Mouse (Mus musculus) limb, embryonic 13.5 days (tissue): Measurements from ENCODE around the gene Nrros. TPM values are rescaled to one million over a fixed set of nuclear protein-coding genes. Genes with fewer than 3 reads are reported as not detected.
A peak's percentile ranks its signal among the peaks of the same experiment; 100 is the strongest.

Experiments used
- ATAC-seq: fragments of 200-750 bp; cut with Nextera tagmentation; 2 replicates; pipeline ENCODE4 v1.8.0; 2017; ENCODE audit warnings: low read depth, moderate number of reproducible peaks, moderate TSS enrichment; ENCODE audit not compliant: low FRiP score
- H3K27ac ChIP-seq: fragments of 300-500 bp; sonication (generic); 2 replicates; pipeline ENCODE4 v1.5.1; 2015; ENCODE audit warnings: inconsistent platforms, mild to moderate bottlenecking, moderate library complexity
- H3K27me3 ChIP-seq: fragments of 300-500 bp; sonication (generic); 2 replicates; pipeline ENCODE4 v1.6.1; 2015; ENCODE audit warnings: mild to moderate bottlenecking, inconsistent platforms
- H3K36me3 ChIP-seq: fragments of 300-500 bp; sonication (generic); 2 replicates; pipeline ENCODE4 v1.6.1; 2015; ENCODE audit warnings: inconsistent platforms, mild to moderate bottlenecking, moderate library complexity
- H3K4me1 ChIP-seq: fragments of 300-500 bp; sonication (generic); 2 replicates; pipeline ENCODE4 v1.6.1; 2015; ENCODE audit warnings: inconsistent platforms
- H3K4me2 ChIP-seq: fragments of 300-500 bp; sonication (generic); replicated peaks from 2 replicates; pipeline ENCODE4 v1.6.1; 2015; ENCODE audit warnings: inconsistent platforms, mild to moderate bottlenecking, moderate library complexity
- H3K4me3 ChIP-seq: fragments of 300-500 bp; sonication (generic); 2 replicates; pipeline ENCODE4 v1.5.1; 2015; ENCODE audit warnings: moderate library complexity, mild to moderate bottlenecking, inconsistent platforms
- H3K9ac ChIP-seq: fragments of 300-500 bp; sonication (generic); 2 replicates; pipeline ENCODE4 v1.6.1; 2015; ENCODE audit warnings: mild to moderate bottlenecking, inconsistent platforms
- H3K9me3 ChIP-seq: fragments of 300-500 bp; sonication (generic); 2 replicates; pipeline ENCODE4 v1.6.1; 2016; ENCODE audit warnings: inconsistent platforms
- WGBS: fragments of 180-500 bp; shearing (Covaris S2); methylation state at CpG from one replicate; pipeline ENCODE4 v1.1.7; 2015; 5-methylcytosine and 5-hydroxymethylcytosine counted together
- polyA plus RNA-seq: library from polyadenylated mRNA; unstranded; fragments of >200 nt; fragmentation: Nextera tagmentation; extraction: Ambion mirVana; gene quantifications from 2 replicates; pipeline ENCODE4 v1.2.1, GENCODE M21; 2015

Gene Nrros
- polyA plus RNA-seq = 12.3 and 14.3 TPM in 2 replicates

DNA sequence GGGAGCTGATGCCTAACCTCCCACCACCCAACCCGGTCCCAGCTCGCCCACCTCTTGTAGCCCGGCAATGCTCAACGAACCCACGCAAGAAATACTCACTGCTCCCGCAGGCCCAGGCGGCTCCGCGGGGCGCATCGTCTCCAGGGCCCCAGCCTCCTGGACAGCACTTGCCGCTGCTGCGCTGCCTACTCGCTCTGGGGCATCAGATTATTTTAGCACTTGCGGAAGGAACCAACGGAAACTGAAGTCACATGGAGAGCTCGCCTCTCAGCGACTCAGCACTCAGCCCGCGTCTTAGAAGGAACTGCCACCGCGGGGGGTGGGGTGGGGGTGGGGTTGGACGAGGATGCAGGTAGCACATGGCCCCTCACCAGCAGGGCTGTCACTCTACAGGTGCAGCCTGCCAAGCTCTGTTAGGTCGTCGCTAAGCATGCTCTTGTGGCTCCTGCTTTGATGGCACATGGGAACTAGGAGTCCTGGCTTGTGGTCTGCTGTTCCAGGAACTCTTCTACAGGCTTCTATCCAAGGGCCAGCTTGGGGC, at the start of gene Nrros:
TSS of gene Nrros (minus strand) at position 314 of the 541 bp plus-strand sequence.
- Histone ChIP-seq H3K9ac (peak within 1 kb of the TSS; percentile 70), H3K4me1 (peaks cover 8% of the 10 kb centered on the region), H3K9me3 (no peaks in the 10 kb centered on the region), H3K4me2 (peak within 1 kb of the TSS; percentile 88), H3K36me3 (no peaks in the 10 kb centered on the region), H3K4me3 (peak within 1 kb of the TSS; percentile 49), H3K27ac (no peak within 1 kb of the TSS), H3K27me3 (peaks cover 13% of the 10 kb centered on the region)
- 3% methylated on average over 25 of the region's 25 CpGs for WGBS
- ATAC-seq = peak; percentile 36; the same call in 1 of the 2 replicates

- no peak for ATAC-seq
- no peaks in the 10 kb centered on the region for H3K36me3 ChIP-seq
- no peak overlapping the region for H3K9ac ChIP-seq
- no peaks in the 10 kb centered on the region; the same call in 1 of the 2 replicates for H3K9me3 ChIP-seq
- no peaks in the 10 kb centered on the region for H3K27me3 ChIP-seq
- no peak overlapping the region for H3K4me3 ChIP-seq
- no peak overlapping the region for H3K4me2 ChIP-seq
- WGBS = 78% methylated on average over 17 of the region's 17 CpGs
- no peak overlapping the region for H3K27ac ChIP-seq
- H3K4me1 ChIP-seq = no peaks in the 10 kb centered on the region
These were observed 49.6 kb upstream of the Nrros start for GRCm38 (mm10) chr16:32214804-32215576.

DNA sequence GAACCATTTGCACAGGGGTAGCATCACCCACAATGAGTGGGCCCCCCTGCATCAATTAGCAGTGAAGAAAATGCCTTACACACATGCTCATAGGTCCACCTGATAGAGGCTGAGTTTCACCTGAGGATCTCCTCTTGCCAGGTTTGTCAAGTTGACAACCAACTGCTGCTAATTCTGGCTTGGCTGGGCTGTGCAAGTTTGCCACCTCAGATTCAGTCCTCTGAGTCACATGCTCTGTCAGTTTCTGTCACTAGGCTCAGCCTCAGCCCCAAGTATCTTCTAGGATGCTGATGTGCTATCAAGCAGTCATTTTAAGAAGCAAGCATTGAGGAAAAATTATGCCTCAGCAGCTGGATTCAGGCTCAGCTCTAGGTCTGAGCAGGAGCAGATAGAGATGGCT, 48.8 kb upstream of the Nrros start:
- H3K4me3 ChIP-seq = no peak overlapping the region
- H3K4me2 ChIP-seq = no peak overlapping the region
- no peaks in the 10 kb centered on the region for H3K36me3 ChIP-seq
- no peak for ATAC-seq
- H3K4me1 ChIP-seq = no peaks in the 10 kb centered on the region
- peaks cover 7% of the 10 kb centered on the region for H3K9me3 ChIP-seq
- H3K9ac ChIP-seq = no peak overlapping the region
- no peak overlapping the region for H3K27ac ChIP-seq
- H3K27me3 ChIP-seq = no peaks in the 10 kb centered on the region

DNA sequence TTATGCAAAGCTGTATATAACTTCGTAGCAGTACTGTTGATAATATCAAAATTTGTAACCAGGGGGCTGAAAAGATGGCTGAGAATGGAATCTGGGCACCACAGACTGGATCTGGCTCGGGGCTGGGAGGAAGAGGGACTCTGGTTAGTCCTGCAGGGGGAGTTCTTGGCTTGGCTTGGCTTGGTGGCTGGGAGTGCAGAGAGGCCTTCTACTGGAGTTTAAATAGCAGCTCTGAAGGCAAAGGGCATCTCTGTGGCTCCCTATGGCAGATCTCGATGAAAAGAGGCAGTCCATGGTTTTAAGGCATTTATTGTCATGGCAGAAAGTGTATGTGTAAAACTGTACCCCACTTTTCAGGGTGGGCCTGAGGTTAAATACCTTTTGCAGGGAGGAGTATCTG, 39.5 kb upstream of the Nrros start:
- Histone ChIP-seq H3K9ac (no peak overlapping the region), H3K36me3 (no peaks in the 10 kb centered on the region), H3K27me3 (no peaks in the 10 kb centered on the region), H3K4me1 (peaks cover 7% of the 10 kb centered on the region), H3K9me3 (peaks cover 9% of the 10 kb centered on the region), H3K4me2 (no peak overlapping the region), H3K27ac (no peak overlapping the region), H3K4me3 (no peak overlapping the region)
- WGBS = 54% methylated on average over 3 of the region's 3 CpGs
- ATAC-seq = no peak

- H3K9me3 ChIP-seq = no peaks in the 10 kb centered on the region
- no peak overlapping the region for H3K4me2 ChIP-seq
- WGBS = 77% methylated on average over 6 of the region's 6 CpGs
- no peaks in the 10 kb centered on the region for H3K27me3 ChIP-seq
- no peaks in the 10 kb centered on the region for H3K36me3 ChIP-seq
- H3K4me3 ChIP-seq = no peak overlapping the region
- H3K27ac ChIP-seq = no peak overlapping the region
- ATAC-seq = no peak
- no peak overlapping the region for H3K9ac ChIP-seq
- H3K4me1 ChIP-seq = peaks cover 7% of the 10 kb centered on the region
These were observed 37.3 kb upstream of the Nrros start for GRCm38 (mm10) chr16:32202681-32203080.

- H3K36me3 ChIP-seq = no peaks in the 10 kb centered on the region
- no peak overlapping the region for H3K9ac ChIP-seq
- WGBS = 61% methylated on average over 9 of the region's 9 CpGs
- no peak for ATAC-seq
- no peaks in the 10 kb centered on the region for H3K27me3 ChIP-seq
- H3K4me2 ChIP-seq = peak overlapping the region; percentile 45
- H3K27ac ChIP-seq = no peak overlapping the region
- H3K9me3 ChIP-seq = no peaks in the 10 kb centered on the region
- peaks cover 7% of the 10 kb centered on the region for H3K4me1 ChIP-seq
- H3K4me3 ChIP-seq = no peak overlapping the region
These were observed 35.6 kb upstream of the Nrros start for GRCm38 (mm10) chr16:32201004-32201325.

- peaks cover 7% of the 10 kb centered on the region for H3K4me1 ChIP-seq
- no peaks in the 10 kb centered on the region for H3K27me3 ChIP-seq
- peak overlapping the region; percentile 45 for H3K4me2 ChIP-seq
- no peaks in the 10 kb centered on the region for H3K36me3 ChIP-seq
- no peak for ATAC-seq
- peak overlapping the region; percentile 48; the same call in 1 of the 2 replicates for H3K9ac ChIP-seq
- 51% methylated on average over 21 of the region's 21 CpGs for WGBS
- H3K9me3 ChIP-seq = no peaks in the 10 kb centered on the region
- H3K4me3 ChIP-seq = peak overlapping the region; percentile 20
- peak overlapping the region; percentile 63; the same call in 1 of the 2 replicates for H3K27ac ChIP-seq
These were observed 35.0 kb upstream of the Nrros start for GRCm38 (mm10) chr16:32200256-32201003.

DNA sequence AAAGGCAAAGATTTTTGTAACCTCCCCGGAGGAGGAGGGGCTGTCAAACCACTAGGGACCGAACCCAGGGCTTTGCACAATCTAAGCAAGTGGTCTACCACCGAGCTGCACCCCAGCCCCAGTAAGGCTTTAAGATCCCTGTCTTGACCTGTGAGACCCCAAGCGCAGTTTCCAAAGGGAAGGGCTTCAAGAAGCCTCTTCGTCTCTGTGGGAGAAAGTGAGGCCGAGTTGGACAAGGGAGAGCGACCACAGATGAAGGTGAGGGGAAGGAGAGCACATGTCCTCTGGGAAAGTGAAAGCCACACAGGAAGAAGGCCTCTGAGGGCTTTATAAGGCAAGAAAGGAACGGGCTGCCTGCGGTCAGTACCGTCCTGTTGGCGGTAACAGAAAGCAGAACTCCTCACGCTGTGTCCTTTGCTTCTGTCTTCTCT, 24.6 kb upstream of the Nrros start:
- Histone ChIP-seq H3K36me3 (no peaks in the 10 kb centered on the region), H3K9me3 (no peaks in the 10 kb centered on the region), H3K4me1 (peaks cover 9% of the 10 kb centered on the region; the same call in 1 of the 2 replicates), H3K27me3 (no peaks in the 10 kb centered on the region), H3K4me2 (no peak overlapping the region), H3K9ac (no peak overlapping the region), H3K4me3 (no peak overlapping the region), H3K27ac (no peak overlapping the region)
- 62% methylated on average over 12 of the region's 12 CpGs for WGBS
- ATAC-seq = no peak

DNA sequence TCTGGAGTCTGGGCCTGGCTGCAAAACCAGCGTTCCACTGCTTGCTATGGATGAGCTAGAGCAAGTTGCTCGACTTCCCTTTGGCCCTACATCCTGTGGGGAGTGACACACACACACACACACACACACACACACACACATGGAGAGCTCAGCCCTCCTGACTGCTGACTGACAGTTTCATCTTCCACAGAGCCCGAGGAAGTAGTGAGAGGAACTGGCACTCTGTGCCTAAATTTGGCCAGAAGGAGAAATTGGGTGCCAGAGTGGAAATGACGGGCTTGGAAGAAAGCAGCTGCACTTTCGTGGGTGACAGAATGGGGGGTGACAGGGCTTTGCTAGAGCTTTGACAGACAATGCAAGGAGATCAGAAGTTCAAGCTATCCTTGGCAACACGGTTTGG, 23.7 kb upstream of the Nrros start:
- Histone ChIP-seq H3K36me3 (no peaks in the 10 kb centered on the region), H3K9me3 (no peaks in the 10 kb centered on the region), H3K27me3 (no peaks in the 10 kb centered on the region), H3K9ac (no peak overlapping the region), H3K4me2 (no peak overlapping the region), H3K4me3 (no peak overlapping the region), H3K4me1 (peaks cover 9% of the 10 kb centered on the region; the same call in 1 of the 2 replicates), H3K27ac (no peak overlapping the region)
- WGBS = 60% methylated on average over 6 of the region's 6 CpGs
- ATAC-seq = no peak

DNA sequence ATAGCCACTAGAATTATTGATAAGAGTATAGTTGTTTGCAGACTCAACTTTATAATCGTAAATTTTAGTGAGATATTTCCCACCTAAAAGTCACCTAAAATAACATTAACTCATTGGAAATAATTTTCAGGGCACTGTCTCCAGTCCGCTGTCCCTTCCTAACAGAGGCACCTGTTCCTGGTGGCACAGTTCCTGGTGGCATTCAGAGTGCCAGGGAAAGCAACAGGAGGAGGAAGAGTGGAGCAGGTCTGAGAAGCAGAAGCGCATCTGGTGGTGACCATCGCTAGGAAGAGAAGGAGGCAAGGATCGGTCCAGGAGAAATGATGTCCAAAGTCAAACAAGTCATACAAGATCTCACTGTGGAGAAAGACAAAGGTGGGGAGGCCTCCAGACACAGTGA, 20.7 kb upstream of the Nrros start:
- Histone ChIP-seq H3K27me3 (no peaks in the 10 kb centered on the region), H3K9ac (no peak overlapping the region), H3K27ac (no peak overlapping the region), H3K9me3 (no peaks in the 10 kb centered on the region), H3K4me2 (no peak overlapping the region), H3K36me3 (no peaks in the 10 kb centered on the region), H3K4me1 (peaks cover 9% of the 10 kb centered on the region; the same call in 1 of the 2 replicates), H3K4me3 (no peak overlapping the region)
- WGBS = 95% methylated on average over 5 of the region's 5 CpGs
- ATAC-seq = no peak

- Histone ChIP-seq H3K4me3 (no peak within 1 kb of the TSS), H3K4me1 (no peaks in the 10 kb centered on the region), H3K9me3 (no peaks in the 10 kb centered on the region), H3K9ac (no peak within 1 kb of the TSS), H3K4me2 (no peak within 1 kb of the TSS), H3K27me3 (no peaks in the 10 kb centered on the region), H3K36me3 (no peaks in the 10 kb centered on the region), H3K27ac (no peak within 1 kb of the TSS)
- WGBS = 87% methylated on average over 6 of the region's 6 CpGs
- no peak for ATAC-seq
These were observed 14.0 kb upstream of the Nrros start, which contains the start of gene Bex6 for GRCm38 (mm10) chr16:32179333-32179901. Gene Bex6 (plus strand): TSS chr16:32179823.
